Mouse (Mus musculus): ENCODE results near the gene Phc1. TPM values are rescaled to one million over a fixed set of nuclear protein-coding genes. Genes with fewer than 3 reads are reported as not detected.
"Not testable (repeated sequence)": the region's sequence is repeated elsewhere in the genome, so short reads cannot be mapped to it uniquely, and the experiment has no call there.

Phc1 gene
- polyA plus RNA-seq, 1 experiment, result 10.5 TPM

GRCm38 (mm10) chr6:122368245-122368644 lies 27.9 kb upstream of the Phc1 start:
- TF ChIP-seq POLR2A (IDR thresholded peaks at IDR 0.05; ENCODE audit: low read depth, low read length), result no peak
- no peak for TF ChIP-seq CTCF (IDR thresholded peaks at IDR 0.05; ENCODE audit: extremely low read depth, insufficient read length, insufficient replicate concordance, low read depth, low read length)
- H3K36me3 ChIP-seq (ENCODE audit: control insufficient read depth, insufficient read depth, low read length), result no peaks in the 10 kb centered on the region
- no peaks in the 10 kb centered on the region for H3K4me1 ChIP-seq (ENCODE audit: control insufficient read depth, insufficient read depth, insufficient read length, low read length)
- no peak overlapping the region for H3K4me3 ChIP-seq (ENCODE audit: low read depth, low read length)
- no peaks in the 10 kb centered on the region for H3K27me3 ChIP-seq (ENCODE audit: control insufficient read depth, insufficient read depth, low read length)
- 68% methylated on average over 3 of the region's 3 CpGs for WGBS
- no peak overlapping the region for H3K27ac ChIP-seq (ENCODE audit: insufficient read depth, low read depth, low read length)

DNA sequence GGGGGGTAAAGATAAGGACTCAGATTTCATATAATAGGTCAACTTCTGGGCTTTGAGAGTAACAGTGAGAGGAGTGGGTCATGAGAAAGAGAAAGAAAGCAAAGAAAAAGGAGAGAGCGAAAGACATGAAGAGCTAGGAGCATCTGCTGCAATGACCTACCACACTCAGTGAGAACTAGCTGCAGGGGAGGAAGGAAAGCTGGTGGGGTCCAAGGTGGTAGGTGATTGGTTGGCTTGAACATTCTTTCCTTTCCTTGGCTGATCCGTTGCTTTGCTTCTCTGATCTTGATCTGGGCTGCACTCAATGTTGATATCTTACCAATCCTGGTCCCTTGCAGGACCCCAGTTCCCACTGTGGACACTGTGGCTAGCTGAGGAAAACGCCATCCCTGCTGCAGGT lies 26.6 kb upstream of the Phc1 start:
- TF ChIP-seq CTCF (IDR thresholded peaks at IDR 0.05; ENCODE audit: extremely low read depth, insufficient read length, insufficient replicate concordance, low read depth, low read length) (no peak), POLR2A (IDR thresholded peaks at IDR 0.05; ENCODE audit: low read depth, low read length) (no peak)
- no peak overlapping the region for H3K4me3 ChIP-seq (ENCODE audit: low read depth, low read length)
- no peaks in the 10 kb centered on the region for H3K27me3 ChIP-seq (ENCODE audit: control insufficient read depth, insufficient read depth, low read length)
- H3K36me3 ChIP-seq (ENCODE audit: control insufficient read depth, insufficient read depth, low read length), result no peaks in the 10 kb centered on the region
- no peaks in the 10 kb centered on the region for H3K4me1 ChIP-seq (ENCODE audit: control insufficient read depth, insufficient read depth, insufficient read length, low read length)
- WGBS, result 50% methylated on average over 3 of the region's 3 CpGs
- no peak overlapping the region for H3K27ac ChIP-seq (ENCODE audit: insufficient read depth, low read depth, low read length)

GRCm38 (mm10) chr6:122366287-122366686 lies 25.9 kb upstream of the Phc1 start:
- H3K4me3 ChIP-seq (ENCODE audit: low read depth, low read length), result no peak overlapping the region
- no peaks in the 10 kb centered on the region for H3K4me1 ChIP-seq (ENCODE audit: control insufficient read depth, insufficient read depth, insufficient read length, low read length)
- 50% methylated on average over 2 of the region's 2 CpGs for WGBS
- H3K27me3 ChIP-seq (ENCODE audit: control insufficient read depth, insufficient read depth, low read length), result no peaks in the 10 kb centered on the region
- no peak overlapping the region for H3K27ac ChIP-seq (ENCODE audit: insufficient read depth, low read depth, low read length)
- TF ChIP-seq CTCF (IDR thresholded peaks at IDR 0.05; ENCODE audit: extremely low read depth, insufficient read length, insufficient replicate concordance, low read depth, low read length) (no peak), POLR2A (IDR thresholded peaks at IDR 0.05; ENCODE audit: low read depth, low read length) (no peak)
- H3K36me3 ChIP-seq (ENCODE audit: control insufficient read depth, insufficient read depth, low read length), result no peaks in the 10 kb centered on the region

DNA sequence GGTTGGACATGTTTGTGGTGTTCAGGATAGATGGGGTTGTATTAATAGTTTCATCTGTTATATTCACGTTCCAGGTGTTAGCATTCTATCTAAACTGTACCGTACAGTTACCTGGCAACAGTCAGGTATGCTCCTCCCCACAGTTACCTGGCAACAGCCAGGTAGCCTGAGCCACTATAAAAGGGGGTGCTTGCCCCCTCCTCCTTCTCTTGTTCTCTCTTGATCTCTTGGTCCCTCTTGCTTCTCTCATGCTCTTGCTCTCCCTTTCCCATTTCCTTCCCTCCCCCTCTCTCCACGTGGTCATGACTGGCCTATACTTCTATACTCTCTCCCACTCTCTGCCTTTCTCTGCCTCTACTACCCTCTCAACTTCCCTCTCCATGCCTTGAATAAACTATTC lies 25.3 kb upstream of the Phc1 start:
- 23% methylated on average over 3 of the region's 3 CpGs for WGBS
- H3K27me3 ChIP-seq (ENCODE audit: control insufficient read depth, insufficient read depth, low read length), result no peaks in the 10 kb centered on the region

DNA sequence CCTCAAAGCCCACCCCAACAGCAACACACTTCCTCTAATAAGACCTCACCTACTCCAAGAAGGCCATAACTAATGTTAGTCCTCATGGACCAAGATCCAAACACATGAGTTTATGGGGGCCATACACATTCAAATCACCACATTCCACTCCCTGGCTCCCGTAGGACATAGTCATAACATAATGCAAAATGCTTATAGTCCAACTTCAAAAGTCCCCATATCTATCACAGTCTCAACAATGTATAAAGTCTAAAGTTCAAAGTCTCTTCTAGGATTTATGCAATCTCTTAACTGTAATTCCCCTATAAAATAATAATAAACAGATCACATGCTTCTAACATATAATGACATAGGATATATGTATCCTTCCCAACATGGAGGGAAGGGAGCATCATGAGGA lies 16.7 kb upstream of the Phc1 start:
- H3K36me3 ChIP-seq (ENCODE audit: control insufficient read depth, insufficient read depth, low read length), result no peaks in the 10 kb centered on the region
- no peaks in the 10 kb centered on the region; the same call in 1 of the 2 replicates for H3K4me1 ChIP-seq (ENCODE audit: control insufficient read depth, insufficient read depth, insufficient read length, low read length)
- TF ChIP-seq POLR2A (IDR thresholded peaks at IDR 0.05; ENCODE audit: low read depth, low read length), result no peak
- TF ChIP-seq CTCF (IDR thresholded peaks at IDR 0.05; ENCODE audit: extremely low read depth, insufficient read length, insufficient replicate concordance, low read depth, low read length), result no peak
- WGBS, result 35% methylated on average over 1 of the region's 1 CpGs
- H3K27me3 ChIP-seq (ENCODE audit: control insufficient read depth, insufficient read depth, low read length), result no peaks in the 10 kb centered on the region
- no peak overlapping the region for H3K4me3 ChIP-seq (ENCODE audit: low read depth, low read length)
- no peak overlapping the region for H3K27ac ChIP-seq (ENCODE audit: insufficient read depth, low read depth, low read length)

More for the DNA sequence above, 25.3 kb upstream of the Phc1 start:
- Histone ChIP-seq H3K27ac (ENCODE audit: insufficient read depth, low read depth, low read length) (no peak overlapping the region), H3K36me3 (ENCODE audit: control insufficient read depth, insufficient read depth, low read length) (no peaks in the 10 kb centered on the region), H3K4me3 (ENCODE audit: low read depth, low read length) (no peak overlapping the region), H3K4me1 (ENCODE audit: control insufficient read depth, insufficient read depth, insufficient read length, low read length) (no peaks in the 10 kb centered on the region)
- TF ChIP-seq CTCF (IDR thresholded peaks at IDR 0.05; ENCODE audit: extremely low read depth, insufficient read length, insufficient replicate concordance, low read depth, low read length) (no peak), POLR2A (IDR thresholded peaks at IDR 0.05; ENCODE audit: low read depth, low read length) (no peak)

GRCm38 (mm10) chr6:122355909-122356308 lies 15.5 kb upstream of the Phc1 start:
- H3K4me1 ChIP-seq (ENCODE audit: control insufficient read depth, insufficient read depth, insufficient read length, low read length), result no peaks in the 10 kb centered on the region; the same call in 1 of the 2 replicates
- H3K36me3 ChIP-seq (ENCODE audit: control insufficient read depth, insufficient read depth, low read length), result no peaks in the 10 kb centered on the region
- no peaks in the 10 kb centered on the region for H3K27me3 ChIP-seq (ENCODE audit: control insufficient read depth, insufficient read depth, low read length)
- TF ChIP-seq POLR2A (IDR thresholded peaks at IDR 0.05; ENCODE audit: low read depth, low read length) (no peak), CTCF (IDR thresholded peaks at IDR 0.05; ENCODE audit: extremely low read depth, insufficient read length, insufficient replicate concordance, low read depth, low read length) (no peak)
- no peak overlapping the region for H3K27ac ChIP-seq (ENCODE audit: insufficient read depth, low read depth, low read length)
- 61% methylated on average over 9 of the region's 9 CpGs for WGBS
- no peak overlapping the region for H3K4me3 ChIP-seq (ENCODE audit: low read depth, low read length)

DNA sequence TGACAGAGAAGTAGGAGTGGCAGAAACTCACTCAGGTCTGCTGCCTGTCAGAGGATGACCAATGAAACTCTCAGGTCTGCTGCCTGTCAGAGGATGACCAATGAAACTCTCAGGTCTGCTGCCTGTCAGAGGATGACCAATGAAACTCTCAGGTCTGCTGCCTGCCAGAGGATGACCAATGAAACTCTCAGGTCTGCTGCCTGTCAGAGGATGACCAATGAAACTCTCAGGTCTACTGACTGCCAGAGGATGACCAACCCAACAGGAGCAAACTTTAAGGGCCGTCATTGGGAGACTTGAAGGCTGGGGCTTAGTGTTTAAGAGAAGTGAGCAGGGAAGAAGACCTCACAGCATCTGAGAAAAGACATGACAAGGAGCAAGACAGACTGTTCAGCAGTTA lies 7.0 kb upstream of the Phc1 start:
- not testable (repeated sequence) for H3K27me3 ChIP-seq (ENCODE audit: control insufficient read depth, insufficient read depth, low read length); H3K27ac ChIP-seq (ENCODE audit: insufficient read depth, low read depth, low read length); H3K36me3 ChIP-seq (ENCODE audit: control insufficient read depth, insufficient read depth, low read length); H3K4me1 ChIP-seq (ENCODE audit: control insufficient read depth, insufficient read depth, insufficient read length, low read length); H3K4me3 ChIP-seq (ENCODE audit: low read depth, low read length)
- WGBS, result 79% methylated on average over 1 of the region's 1 CpGs

- Histone ChIP-seq H3K4me3 (ENCODE audit: low read depth, low read length) (no peak overlapping the region), H3K27ac (ENCODE audit: insufficient read depth, low read depth, low read length) (no peak overlapping the region), H3K27me3 (ENCODE audit: control insufficient read depth, insufficient read depth, low read length) (no peaks in the 10 kb centered on the region), H3K4me1 (ENCODE audit: control insufficient read depth, insufficient read depth, insufficient read length, low read length) (no peaks in the 10 kb centered on the region; the same call in 1 of the 2 replicates), H3K36me3 (ENCODE audit: control insufficient read depth, insufficient read depth, low read length) (no peaks in the 10 kb centered on the region)
- 81% methylated on average over 7 of the region's 7 CpGs for WGBS
- TF ChIP-seq POLR2A (IDR thresholded peaks at IDR 0.05; ENCODE audit: low read depth, low read length), result no peak
- no peak for TF ChIP-seq CTCF (IDR thresholded peaks at IDR 0.05; ENCODE audit: extremely low read depth, insufficient read length, insufficient replicate concordance, low read depth, low read length)
These were observed 6.0 kb upstream of the Phc1 start for GRCm38 (mm10) chr6:122346399-122346798.
